Mouse (Mus musculus) ES-E14 (cell line): ENCODE measurements around the gene Zfp36.

ENCODE experiments used
- MAFK ChIP-seq: IDR thresholded peaks from 2 replicates; pipeline ENCODE4 v1.6.1; 2014; ENCODE audit warnings: mild to moderate bottlenecking, low read depth, low read length, inconsistent platforms; ENCODE audit not compliant: insufficient read depth
- ZC3H11A ChIP-seq: IDR thresholded peaks from 2 replicates; pipeline ENCODE4 v1.6.1; 2012; ENCODE audit warnings: low read depth, mild to moderate bottlenecking, inconsistent platforms, low read length, borderline replicate concordance

DNA sequence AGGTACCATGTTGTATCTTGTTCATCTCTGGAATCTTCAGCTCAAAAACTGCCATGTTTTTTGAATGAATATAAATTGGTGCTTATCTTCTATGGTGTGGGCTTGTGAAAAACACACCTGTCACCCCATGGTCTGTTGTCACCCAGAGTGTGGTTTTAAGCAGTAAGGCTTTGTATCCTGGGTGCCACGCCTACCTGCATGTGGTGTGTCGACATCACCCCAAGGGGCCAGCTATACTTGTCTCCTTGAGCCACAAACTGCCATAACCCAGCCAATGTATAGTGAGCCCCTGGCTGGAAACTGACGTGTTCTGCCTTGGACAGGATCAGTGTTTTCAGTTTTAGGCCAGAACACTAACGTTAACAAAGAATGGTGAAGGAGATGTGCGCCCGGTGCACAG lies 4.1 kb upstream of the Zfp36 start:
- no peak for TF ChIP-seq MAFK
- TF ChIP-seq ZC3H11A, result no peak
